Mouse (Mus musculus) cerebellum, postnatal 10 days (tissue): ENCODE results near the gene Gm10198.

Experiments used
- DNase-seq, 2 experiments: peaks; one replicate each; pipeline ENCODE4 v3.0.0; 2021; ENCODE audit warnings: mixed read lengths in 2 of 2

Gene Gm10198

GRCm38 (mm10) chr13:111592485-111592884 lies at the start of gene Gm10198:
TSS of gene Gm10198 (plus strand) at chr13:111592785.
- DNase-seq = no peak

- DNase-seq = no peak
These were observed 47.3 kb upstream of the Gm10198 start for GRCm38 (mm10) chr13:111545286-111545685.

GRCm38 (mm10) chr13:111552769-111553168 lies 39.8 kb upstream of the Gm10198 start:
- no peak for DNase-seq

GRCm38 (mm10) chr13:111553182-111553581 lies 39.4 kb upstream of the Gm10198 start:
- no peak for DNase-seq

GRCm38 (mm10) chr13:111553941-111554340 lies 38.6 kb upstream of the Gm10198 start:
- DNase-seq = no peak

GRCm38 (mm10) chr13:111555333-111555732 lies 37.3 kb upstream of the Gm10198 start:
- DNase-seq = no peak

- no peak for DNase-seq
These were observed 36.2 kb upstream of the Gm10198 start for GRCm38 (mm10) chr13:111556375-111556774.

- no peak for DNase-seq
These were observed 32.4 kb upstream of the Gm10198 start for GRCm38 (mm10) chr13:111560152-111560551.

GRCm38 (mm10) chr13:111562595-111562994 lies 30.0 kb upstream of the Gm10198 start:
- no peak for DNase-seq

- DNase-seq = peak; percentile 13 to 18
These were observed 18.4 kb upstream of the Gm10198 start for GRCm38 (mm10) chr13:111574196-111574595.

- no peak for DNase-seq
These were observed 15.4 kb upstream of the Gm10198 start for GRCm38 (mm10) chr13:111577177-111577576.

GRCm38 (mm10) chr13:111580054-111580453 lies 12.5 kb upstream of the Gm10198 start:
- no peak for DNase-seq

GRCm38 (mm10) chr13:111598111-111598510 lies 5.5 kb downstream of the Gm10198 start:
- no peak for DNase-seq

GRCm38 (mm10) chr13:111601383-111601782 lies 8.8 kb downstream of the Gm10198 start:
- DNase-seq = no peak

- no peak for DNase-seq
These were observed 12.2 kb downstream of the Gm10198 start for GRCm38 (mm10) chr13:111604826-111605225.

- DNase-seq = peak in 1 of 2 experiments; percentile 19
These were observed 23.9 kb downstream of the Gm10198 start for GRCm38 (mm10) chr13:111616168-111617125.

- no peak for DNase-seq
These were observed 27.8 kb downstream of the Gm10198 start for GRCm38 (mm10) chr13:111620433-111620832.

GRCm38 (mm10) chr13:111622425-111622824 lies 29.8 kb downstream of the Gm10198 start:
- no peak for DNase-seq

- DNase-seq = no peak
These were observed 30.5 kb downstream of the Gm10198 start for GRCm38 (mm10) chr13:111623112-111623511.

- no peak for DNase-seq
These were observed 31.5 kb downstream of the Gm10198 start for GRCm38 (mm10) chr13:111624115-111624514.

GRCm38 (mm10) chr13:111634163-111635160 lies 41.9 kb downstream of the Gm10198 start:
- DNase-seq = no peak

- DNase-seq = no peak
These were observed 47.7 kb downstream of the Gm10198 start for GRCm38 (mm10) chr13:111640319-111640718.
